Mouse (Mus musculus) brain, adult 2 months (tissue): ENCODE results near the gene Tmem60.

ENCODE experiments used
- DNase-seq: peaks from one replicate; pipeline ENCODE4 v3.0.0; 2011; ENCODE audit warnings: low read depth, low spot score

Tmem60 gene

GRCm38 (mm10) chr5:20906191-20906590, 24.2 kb downstream of the Tmem60 start:
- no peak for DNase-seq

- DNase-seq = no peak
Observed at GRCm38 (mm10) chr5:20911741-20912140, 29.8 kb downstream of the Tmem60 start.

GRCm38 (mm10) chr5:20913372-20914275, 31.6 kb downstream of the Tmem60 start:
- peak; percentile 90 for DNase-seq

- DNase-seq = no peak
Observed at GRCm38 (mm10) chr5:20918967-20919366, 37.0 kb downstream of the Tmem60 start.

- peak; percentile 25 for DNase-seq
Observed at GRCm38 (mm10) chr5:20919566-20919965, 37.6 kb downstream of the Tmem60 start.

- no peak for DNase-seq
Observed at GRCm38 (mm10) chr5:20924608-20925007, 42.6 kb downstream of the Tmem60 start.

GRCm38 (mm10) chr5:20925451-20925850, 43.5 kb downstream of the Tmem60 start:
- DNase-seq = no peak

- no peak for DNase-seq
Observed at GRCm38 (mm10) chr5:20929669-20930151, 47.7 kb downstream of the Tmem60 start.

- no peak for DNase-seq
Observed at GRCm38 (mm10) chr5:20930430-20930829, 48.4 kb downstream of the Tmem60 start.

- DNase-seq = no peak
Observed at GRCm38 (mm10) chr5:20931300-20931699, 49.3 kb downstream of the Tmem60 start.

- no peak for DNase-seq
Observed at GRCm38 (mm10) chr5:20932585-20932984, 50.6 kb downstream of the Tmem60 start.

GRCm38 (mm10) chr5:20935934-20936333, 53.9 kb downstream of the Tmem60 start:
- peak; percentile 66 for DNase-seq
